29 mouse cellular contexts compared by ENCODE assay signal in the genomic region with DNA sequence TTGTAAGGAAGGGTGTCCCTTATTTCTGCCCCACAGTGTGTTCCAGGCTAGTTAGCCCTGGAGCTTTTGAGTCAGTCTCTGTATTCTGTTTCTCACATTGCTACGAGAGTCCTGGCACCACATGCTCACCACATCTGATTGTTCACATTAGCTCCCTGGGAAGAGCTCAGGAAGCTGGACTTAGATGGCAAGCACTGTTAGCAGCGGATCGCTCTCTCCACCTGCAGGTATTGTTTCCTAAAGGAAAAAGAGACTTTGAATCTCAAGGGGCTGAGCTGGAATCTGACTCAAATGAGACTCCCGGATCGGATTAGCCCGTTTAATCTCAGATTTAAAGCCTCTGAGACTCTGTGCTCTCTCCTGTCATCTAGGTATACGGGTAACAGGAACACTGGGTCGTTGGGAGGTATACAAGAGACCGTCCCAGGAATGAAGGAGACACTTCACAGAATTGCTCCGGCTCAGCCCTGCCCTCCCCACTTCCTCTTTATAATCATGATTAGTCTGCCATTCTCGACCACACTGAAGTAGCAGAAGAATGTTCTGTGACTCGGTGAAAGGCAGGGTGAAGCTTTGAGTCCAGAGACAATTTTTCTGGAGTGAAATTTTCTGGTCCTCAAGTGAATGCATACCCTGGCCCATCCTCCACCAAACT. TPM values are rescaled to one million over a fixed set of nuclear protein-coding genes. Genes with fewer than 3 reads are reported as not detected.
DNase-seq lines count a peak whose midpoint lies in the region; ATAC-seq and TF ChIP-seq lines count a peak whose summit lies in the region.
"Had no signal": no experiment of that assay in that cellular context is flagged by ENCODE, and none has a peak within 500 bp of the region (broad histone marks: within the 10 kb centered on the region; RNA-seq: fewer than 3 reads in every experiment).

No protein-coding gene starts in this region.

- no peak for TF ChIP-seq CTCF in MEL (IDR thresholded peaks at IDR 0.05 in 2 of 3, conservative IDR thresholded peaks at IDR 0.05 in 1 of 3; ENCODE audit: control insufficient read depth in 1 of 3, insufficient read depth in 1 of 3, low read depth in 2 of 3, low read length in 3 of 3, poor library complexity in 1 of 3, severe bottlenecking in 1 of 3)

- no peaks in the 10 kb centered on the region for H3K36me3 ChIP-seq in midbrain, embryonic 14.5 days (ENCODE audit: control insufficient read depth, insufficient read depth, low read length)
- no peaks in the 10 kb centered on the region for H3K36me3 ChIP-seq in midbrain, embryonic 13.5 days
- H3K36me3 ChIP-seq in MEL (ENCODE audit: control insufficient read depth in 1 of 2, insufficient read depth in 2 of 2, low read length in 2 of 2): peaks cover 0 to 21% of the 10 kb centered on the region in 2 experiments; a peak in 2 of 4 replicates
- H3K36me3 ChIP-seq in intestine, embryonic 16.5 days (ENCODE audit: control insufficient read depth, insufficient read depth, low read length): no peaks in the 10 kb centered on the region
- H3K36me3 ChIP-seq: forebrain, embryonic 15.5 days; liver, embryonic 12.5 days; neural tube, embryonic 12.5 days; stomach, embryonic 15.5 days had no signal

- peak; percentile 4 for DNase-seq in midbrain, embryonic 14.5 days
- DNase-seq in MEL (ENCODE audit: low read depth, low spot score): peak; percentile 96
- DNase-seq in Muller cell, postnatal 12 days (ENCODE audit: inconsistent ontology term): peak; percentile 28
- no peak for DNase-seq in cerebellum, adult 9-10 months
- DNase-seq in frontal cortex, postnatal 14 days (ENCODE audit: low spot score in 2 of 2): no peak
- DNase-seq: adrenal gland, postnatal 25 days; cerebellum, adult 8-10 months; gastrocnemius, adult 2 months; gastrocnemius, postnatal 36 days; heart, postnatal 14 days; kidney, adult 8-10 months; kidney, postnatal 4 days; layer of hippocampus, postnatal 36 days; left cerebral cortex, postnatal 4 days; liver, postnatal 0 days; lung, postnatal 4 days; right cerebral cortex, postnatal 25 days; thymus, postnatal 14 days had no signal

- no peak overlapping the region for H3K27ac ChIP-seq in midbrain, embryonic 14.5 days (replicated peaks; ENCODE audit: low read depth, low read length)
- H3K27ac ChIP-seq in midbrain, embryonic 13.5 days: no peak overlapping the region
- H3K27ac ChIP-seq in MEL (ENCODE audit: control insufficient read depth, low read depth, low read length): peak overlapping the region; percentile 44
- H3K27ac ChIP-seq in intestine, embryonic 16.5 days (ENCODE audit: low read length): no peak overlapping the region
- H3K27ac ChIP-seq: forebrain, embryonic 15.5 days; gastrocnemius, adult 2 months; kidney, postnatal 0 days; liver, embryonic 12.5 days; neural tube, embryonic 12.5 days; stomach, embryonic 15.5 days had no signal

- peak; percentile 71 to 87 for TF ChIP-seq EP300 in MEL (IDR thresholded peaks at IDR 0.05; ENCODE audit: low read depth in 1 of 2, low read length in 2 of 2)

- H3K4me3 ChIP-seq in midbrain, embryonic 14.5 days (replicated peaks; ENCODE audit: low read depth, low read length): no peak overlapping the region
- no peak overlapping the region for H3K4me3 ChIP-seq in midbrain, embryonic 13.5 days (replicated peaks)
- peak overlapping the region; percentile 41 to 47 for H3K4me3 ChIP-seq in MEL (ENCODE audit: control insufficient read depth in 1 of 2, insufficient read depth in 1 of 2, low read depth in 2 of 2, low read length in 2 of 2)
- no peak overlapping the region for H3K4me3 ChIP-seq in intestine, embryonic 16.5 days (ENCODE audit: low read length)
- H3K4me3 ChIP-seq: forebrain, embryonic 15.5 days; gastrocnemius, adult 2 months; liver, embryonic 12.5 days; neural tube, embryonic 12.5 days; stomach, embryonic 15.5 days had no signal

- no peak overlapping the region for H3K4me2 ChIP-seq in midbrain, embryonic 14.5 days (ENCODE audit: low read length)
- no peak overlapping the region for H3K4me2 ChIP-seq in midbrain, embryonic 13.5 days (replicated peaks)
- no peak overlapping the region for H3K4me2 ChIP-seq in intestine, embryonic 16.5 days (ENCODE audit: low read depth, low read length)
- H3K4me2 ChIP-seq: forebrain, embryonic 15.5 days; liver, embryonic 12.5 days; midbrain, embryonic 11.5 days; neural tube, embryonic 12.5 days; stomach, embryonic 15.5 days had no signal

- no peak for TF ChIP-seq RAD21 in MEL (IDR thresholded peaks at IDR 0.05; ENCODE audit: low read depth, low read length)

- no peaks in the 10 kb centered on the region for H3K9me3 ChIP-seq in midbrain, embryonic 14.5 days (ENCODE audit: control insufficient read depth, low read length)
- no peaks in the 10 kb centered on the region for H3K9me3 ChIP-seq in midbrain, embryonic 13.5 days
- no peaks in the 10 kb centered on the region for H3K9me3 ChIP-seq in MEL (replicated peaks; ENCODE audit: insufficient read depth, low read length)
- no peaks in the 10 kb centered on the region for H3K9me3 ChIP-seq in intestine, embryonic 16.5 days (ENCODE audit: control insufficient read depth, low read length)
- H3K9me3 ChIP-seq: forebrain, embryonic 15.5 days; liver, embryonic 12.5 days; neural tube, embryonic 12.5 days; stomach, embryonic 15.5 days had no signal

- no peaks in the 10 kb centered on the region for H3K79me2 ChIP-seq in MEL (ENCODE audit: control insufficient read depth, insufficient read depth, low read length, poor library complexity)

- H3K4me1 ChIP-seq in midbrain, embryonic 14.5 days (ENCODE audit: control insufficient read depth, insufficient read depth, low read length): no peaks in the 10 kb centered on the region
- H3K4me1 ChIP-seq in midbrain, embryonic 13.5 days (replicated peaks): no peaks in the 10 kb centered on the region
- H3K4me1 ChIP-seq in MEL (ENCODE audit: control insufficient read depth in 1 of 2, insufficient read depth in 2 of 2, low read length in 2 of 2): peaks cover 14 to 24% of the 10 kb centered on the region in 2 experiments
- no peaks in the 10 kb centered on the region for H3K4me1 ChIP-seq in intestine, embryonic 16.5 days (ENCODE audit: control insufficient read depth, insufficient read depth, low read length)
- H3K4me1 ChIP-seq: forebrain, embryonic 15.5 days; liver, embryonic 12.5 days; neural tube, embryonic 12.5 days; stomach, embryonic 15.5 days had no signal

- H3K27me3 ChIP-seq in midbrain, embryonic 14.5 days (ENCODE audit: control insufficient read depth, insufficient read depth, low read length): no peaks in the 10 kb centered on the region
- no peaks in the 10 kb centered on the region for H3K27me3 ChIP-seq in midbrain, embryonic 13.5 days
- H3K27me3 ChIP-seq in MEL (ENCODE audit: control insufficient read depth in 1 of 2, insufficient read depth in 2 of 2, low read length in 2 of 2): no peaks in the 10 kb centered on the region
- H3K27me3 ChIP-seq in intestine, embryonic 16.5 days (replicated peaks; ENCODE audit: control insufficient read depth, insufficient read depth, low read length): no peaks in the 10 kb centered on the region
- H3K27me3 ChIP-seq: CH12.LX; neural tube, embryonic 12.5 days; stomach, embryonic 15.5 days had no signal

- ATAC-seq in midbrain, embryonic 14.5 days (ENCODE audit: low FRiP score, low TSS enrichment): no peak
- no peak for ATAC-seq in midbrain, embryonic 13.5 days
- ATAC-seq in megakaryocyte progenitor cell, adult 5-6 weeks (replicated peaks; ENCODE audit: poor library complexity): peak; percentile 46; the same call in 1 of the 2 replicates
- ATAC-seq in intestine, embryonic 16.5 days: no peak
- ATAC-seq: forebrain, embryonic 15.5 days; hindbrain, embryonic 16.5 days; liver, embryonic 12.5 days; liver, postnatal 0 days had no signal

- WGBS in midbrain, embryonic 14.5 days: 41% methylated on average over 12 of the region's 12 CpGs
- WGBS in midbrain, embryonic 13.5 days: 37% methylated on average over 12 of the region's 12 CpGs
- 58% methylated on average over 12 of the region's 12 CpGs for WGBS in intestine, embryonic 16.5 days

- no peak overlapping the region for H3K9ac ChIP-seq in midbrain, embryonic 14.5 days (replicated peaks; ENCODE audit: low read length)
- H3K9ac ChIP-seq in midbrain, embryonic 13.5 days (replicated peaks): no peak overlapping the region
- H3K9ac ChIP-seq in MEL (ENCODE audit: control insufficient read depth, low read depth, low read length, poor library complexity, severe bottlenecking): peak overlapping the region; percentile 47
- H3K9ac ChIP-seq in intestine, embryonic 16.5 days (ENCODE audit: low read depth, low read length): no peak overlapping the region
- H3K9ac ChIP-seq: forebrain, embryonic 15.5 days; liver, embryonic 12.5 days; liver, postnatal 0 days; neural tube, embryonic 12.5 days; stomach, embryonic 15.5 days had no signal

- peak in 1 of 2 experiments; percentile 28; a peak in 1 of 4 replicates for TF ChIP-seq POLR2A in MEL (IDR thresholded peaks at IDR 0.05; ENCODE audit: control insufficient read depth in 1 of 2, insufficient read depth in 1 of 2, low read depth in 1 of 2, low read length in 2 of 2, poor library complexity in 1 of 2)

TF ChIP-seq in MEL, 35 proteins besides CTCF, POLR2A, EP300 and RAD21 (continues in another document):
- TF ChIP-seq NELFE (IDR thresholded peaks at IDR 0.05; ENCODE audit: low read depth, low read length) (no peak), UBTF (IDR thresholded peaks at IDR 0.05; ENCODE audit: borderline replicate concordance, insufficient read depth, low read depth, low read length) (no peak), ELF1 (IDR thresholded peaks at IDR 0.05; ENCODE audit: low read depth, low read length) (peak; percentile 71)

RNA-seq across cellular contexts. Expression of a gene that starts 38.4 kb away (rescaled TPM):
- 42.1 and 66.7 TPM in 2 replicates for polyA plus RNA-seq in midbrain, embryonic 14.5 days (2014; fragmentation: Nextera tagmentation; extraction: Ambion mirVana)
- polyA plus RNA-seq in midbrain, embryonic 13.5 days (2015; fragmentation: Nextera tagmentation; extraction: Ambion mirVana): 46.4 and 50.1 TPM in 2 replicates
- 18.3 and 22.6 TPM in 2 replicates for total RNA-seq in MEL (2012; rRNA removed)
- 10 to 100 TPM in 1 of 2 experiments, not detected in 1; 23.7 TPM for polyA plus RNA-seq in MEL (2012; ENCODE audit: insufficient read depth in 1 of 2, insufficient read length in 2 of 2, low read depth in 1 of 2, low replicate concordance in 2 of 2, missing spikeins in 1 of 2)
- 10.9 and 11.7 TPM in 2 replicates for total RNA-seq in megakaryocyte progenitor cell, adult 5-6 weeks (2015)
- total RNA-seq in megakaryocyte progenitor cell, adult 5-6 weeks (2017): 18.8 and 23.4 TPM in 2 replicates
- polyA plus RNA-seq in intestine, embryonic 16.5 days (2015; fragmentation: Nextera tagmentation; extraction: Ambion mirVana): 9.9 and 10.7 TPM in 2 replicates

RNA-seq across cellular contexts. Expression of a gene that starts 45.4 kb away (rescaled TPM):
- polyA plus RNA-seq in midbrain, embryonic 14.5 days (2014; fragmentation: Nextera tagmentation; extraction: Ambion mirVana): 12.2 and 13.6 TPM in 2 replicates
- 7.6 and 7.7 TPM in 2 replicates for polyA plus RNA-seq in midbrain, embryonic 13.5 days (2015; fragmentation: Nextera tagmentation; extraction: Ambion mirVana)
- total RNA-seq in MEL (2012; rRNA removed): 19.9 and 20.6 TPM in 2 replicates
- polyA plus RNA-seq in MEL (2012; ENCODE audit: insufficient read depth in 1 of 2, insufficient read length in 2 of 2, low read depth in 1 of 2, low replicate concordance in 2 of 2, missing spikeins in 1 of 2): 100 to 1,000 TPM in 1 of 2 experiments, 10 to 100 TPM in 1; 40.9 to 216 TPM
- 34.2 and 45.2 TPM in 2 replicates for total RNA-seq in megakaryocyte progenitor cell, adult 5-6 weeks (2015)
- total RNA-seq in megakaryocyte progenitor cell, adult 5-6 weeks (2017): 12.2 and 13.1 TPM in 2 replicates
- 2.4 and 2.7 TPM in 2 replicates for polyA plus RNA-seq in intestine, embryonic 16.5 days (2015; fragmentation: Nextera tagmentation; extraction: Ambion mirVana)

Comparison
In these comparisons a context has a peak if more than half of its experiments do, and no peak if none do; other contexts are left out.
1. DNase-seq: peak in midbrain, embryonic 14.5 days (single experiment), MEL (single experiment) and Muller cell, postnatal 12 days (single experiment); none in cerebellum, adult 9-10 months (single experiment) and frontal cortex, postnatal 14 days (0 of 2).
2. H3K4me3 ChIP-seq: peak in MEL (2 of 2); none in midbrain, embryonic 14.5 days (single experiment), midbrain, embryonic 13.5 days (single experiment) and intestine, embryonic 16.5 days (single experiment).